Mouse (Mus musculus): ENCODE data around the gene Dhrs11. TPM values are rescaled to one million over a fixed set of nuclear protein-coding genes. Genes with fewer than 3 reads are reported as not detected.

Gene Dhrs11
- total RNA-seq, 2 experiments from 2014 or later, result 838 to 897 TPM

Other genes starting within 250 kb of the Dhrs11 start
- gene Mrm1, start 9.5 kb downstream of the Dhrs11 start, total RNA-seq (2015; ENCODE audit: low replicate concordance), result 129 and 155 TPM in 2 replicates
- 114 and 139 TPM in 2 replicates for gene Mrm1, start 9.5 kb downstream of the Dhrs11 start, total RNA-seq (2017; ENCODE audit: low replicate concordance)
- gene Ggnbp2, start 41.8 kb upstream of the Dhrs11 start, total RNA-seq (2015; ENCODE audit: low replicate concordance), result 150 and 159 TPM in 2 replicates
- gene Ggnbp2, start 41.8 kb upstream of the Dhrs11 start, total RNA-seq (2017; ENCODE audit: low replicate concordance), result 179 and 325 TPM in 2 replicates
- gene Myo19, start 51.2 kb upstream of the Dhrs11 start, total RNA-seq (2015; ENCODE audit: low replicate concordance), result 2.3 and 4.8 TPM in 2 replicates
- gene Myo19, start 51.2 kb upstream of the Dhrs11 start, total RNA-seq (2017; ENCODE audit: low replicate concordance), result 0.94 and 3.6 TPM in 2 replicates
- gene Pigw, start 51.3 kb upstream of the Dhrs11 start, total RNA-seq (2015; ENCODE audit: low replicate concordance), result 0.63 and 0.96 TPM in 2 replicates
- 1.2 and 2.6 TPM in 2 replicates for gene Pigw, start 51.3 kb upstream of the Dhrs11 start, total RNA-seq (2017; ENCODE audit: low replicate concordance)
- gene Znhit3, start 87.4 kb upstream of the Dhrs11 start, total RNA-seq (2015; ENCODE audit: low replicate concordance), result 1.5 and 6.5 TPM in 2 replicates
- gene Znhit3, start 87.4 kb upstream of the Dhrs11 start, total RNA-seq (2017; ENCODE audit: low replicate concordance), result 3.7 and 9.1 TPM in 2 replicates
- gene Car4, start 128.8 kb upstream of the Dhrs11 start, total RNA-seq (2015; ENCODE audit: low replicate concordance), result not detected in 2 replicates
- gene Car4, start 128.8 kb upstream of the Dhrs11 start, total RNA-seq (2017; ENCODE audit: low replicate concordance), result not detected in 2 replicates